Mouse (Mus musculus) C2C12 (cell line): ENCODE measurements around the gene Gm48551.

Source experiments
- CTCF ChIP-seq: IDR thresholded peaks from one replicate; pipeline ENCODE4 v1.5.1; 2011; ENCODE audit not compliant: control insufficient read depth, insufficient read depth, insufficient read length
- FOSL1 ChIP-seq: IDR thresholded peaks from one replicate; pipeline ENCODE4 v1.8.0; 2011; ENCODE audit warnings: mild to moderate bottlenecking, low read length; ENCODE audit not compliant: poor library complexity, insufficient read depth, severe bottlenecking

GRCm38 (mm10) chr10:81364666-81365065, 19.6 kb upstream of the Gm48551 start:
- TF ChIP-seq CTCF = no peak
- TF ChIP-seq FOSL1 = no peak
